Mouse (Mus musculus) forebrain, embryonic 13.5 days (tissue): ENCODE results near the gene Ttyh2. TPM values are rescaled to one million over a fixed set of nuclear protein-coding genes. Genes with fewer than 3 reads are reported as not detected.

ENCODE experiments used
- ATAC-seq: fragments of 200-750 bp; cut with Nextera tagmentation; 2 replicates; pipeline ENCODE4 v1.8.0; 2017
- H3K27ac ChIP-seq: fragments of 300-500 bp; sonication (generic); 2 replicates; pipeline ENCODE4 v1.5.1; 2015; ENCODE audit warnings: inconsistent platforms, mild to moderate bottlenecking, moderate library complexity
- H3K27me3 ChIP-seq: fragments of 300-500 bp; sonication (generic); 2 replicates; pipeline ENCODE4 v1.6.1; 2015; ENCODE audit warnings: mild to moderate bottlenecking, inconsistent platforms
- H3K36me3 ChIP-seq: fragments of 300-500 bp; sonication (generic); 2 replicates; pipeline ENCODE4 v1.6.1; 2015; ENCODE audit warnings: mild to moderate bottlenecking, inconsistent platforms; ENCODE audit not compliant: poor library complexity, severe bottlenecking
- H3K4me1 ChIP-seq: fragments of 300-500 bp; sonication (generic); 2 replicates; pipeline ENCODE4 v1.6.1; 2015; ENCODE audit warnings: inconsistent platforms
- H3K4me2 ChIP-seq: fragments of 300-500 bp; sonication (generic); 2 replicates; pipeline ENCODE4 v1.6.1; 2015; ENCODE audit warnings: inconsistent platforms, mild to moderate bottlenecking, moderate library complexity
- H3K4me3 ChIP-seq: fragments of 300-500 bp; sonication (generic); 2 replicates; pipeline ENCODE4 v1.5.1; 2015; ENCODE audit warnings: mild to moderate bottlenecking, inconsistent platforms
- H3K9ac ChIP-seq: fragments of 300-500 bp; sonication (generic); 2 replicates; pipeline ENCODE4 v1.6.1; 2015; ENCODE audit warnings: mild to moderate bottlenecking, inconsistent platforms
- H3K9me3 ChIP-seq: fragments of 300-500 bp; sonication (generic); replicated peaks from 2 replicates; pipeline ENCODE4 v1.6.1; 2016; ENCODE audit warnings: inconsistent platforms
- WGBS: fragments of 180-500 bp; shearing (Covaris S2); methylation state at CpG from one replicate; pipeline ENCODE4 v1.1.7; 2015; 5-methylcytosine and 5-hydroxymethylcytosine counted together
- polyA plus RNA-seq: library from polyadenylated mRNA; unstranded; fragments of >200 nt; fragmentation: Nextera tagmentation; extraction: Ambion mirVana; gene quantifications from 2 replicates; pipeline ENCODE4 v1.2.1, GENCODE M21; 2015

The Ttyh2 gene
- 21.6 and 22.3 TPM in 2 replicates for polyA plus RNA-seq

- Histone ChIP-seq H3K27me3 (peaks cover 6% of the 10 kb centered on the region), H3K4me2 (peak within 1 kb of the TSS; percentile 93), H3K9me3 (no peaks in the 10 kb centered on the region), H3K4me1 (peaks cover 34% of the 10 kb centered on the region), H3K36me3 (peaks cover 42% of the 10 kb centered on the region), H3K27ac (peak within 1 kb of the TSS; percentile 51), H3K4me3 (peak within 1 kb of the TSS; percentile 61), H3K9ac (peak within 1 kb of the TSS; percentile 81)
- peak; percentile 89 for ATAC-seq
- under 1% methylated on average over 40 of the region's 40 CpGs for WGBS
These were observed at the start of gene Ttyh2 for GRCm38 (mm10) chr11:114675341-114675825. TSS of gene Ttyh2 (plus strand) at chr11:114675431.

DNA sequence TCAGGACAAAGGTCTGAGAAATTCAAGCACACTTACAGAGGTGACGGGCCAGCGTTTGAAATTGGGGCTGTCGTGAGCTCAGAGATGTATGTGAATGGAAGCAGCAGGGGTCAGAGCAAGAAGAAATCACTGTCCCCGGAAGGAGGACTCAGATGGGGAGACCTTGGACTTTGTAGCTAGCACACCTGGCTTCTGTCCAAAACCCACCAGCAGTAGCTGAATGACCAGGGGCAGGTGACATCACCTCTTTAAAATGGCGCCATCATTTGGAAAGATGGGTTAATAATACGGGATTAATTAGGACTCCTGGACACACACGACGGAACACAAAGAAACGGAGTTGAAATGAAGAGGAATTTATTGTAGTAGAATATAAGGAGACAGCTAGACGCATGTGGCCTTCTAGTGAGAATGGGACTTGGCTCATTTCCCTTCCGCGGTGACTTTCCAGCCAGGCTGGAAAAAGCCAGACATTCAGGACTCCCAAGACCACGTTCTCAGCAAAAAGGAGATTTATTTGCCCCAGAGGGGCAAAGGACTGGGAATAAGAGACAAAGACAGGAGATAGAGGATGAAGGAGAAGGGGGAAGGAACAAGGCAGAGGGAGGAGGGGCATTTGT is 49.0 kb upstream of the Ttyh2 start:
- no peak for ATAC-seq
- 37% methylated on average over 13 of the region's 13 CpGs for WGBS
- no peak overlapping the region for H3K9ac ChIP-seq

DNA sequence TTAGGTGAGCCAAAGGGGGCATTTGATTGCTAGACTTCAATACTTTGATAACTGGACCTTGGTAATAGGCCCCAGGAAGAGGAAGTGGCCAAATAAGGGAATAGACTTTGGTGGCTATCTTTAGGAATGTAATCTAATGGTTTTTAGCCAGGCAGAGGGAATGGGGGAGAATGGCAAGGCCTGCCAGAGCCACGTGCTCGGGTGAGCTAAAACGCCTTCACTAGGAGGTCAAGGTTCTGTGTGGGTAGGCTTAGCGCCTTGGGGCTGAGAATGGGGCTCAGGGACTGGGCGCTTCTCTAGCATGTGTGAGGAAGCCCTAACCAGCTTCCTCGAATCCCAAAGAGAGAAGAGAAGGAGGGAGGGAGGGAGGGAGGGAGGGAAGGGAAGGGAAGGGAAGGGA is 48.2 kb upstream of the Ttyh2 start:
- Histone ChIP-seq H3K4me3 (no peak overlapping the region), H3K9me3 (peaks cover 6% of the 10 kb centered on the region), H3K9ac (no peak overlapping the region), H3K4me1 (peaks cover 7% of the 10 kb centered on the region), H3K27me3 (no peaks in the 10 kb centered on the region), H3K27ac (no peak overlapping the region), H3K36me3 (no peaks in the 10 kb centered on the region), H3K4me2 (no peak overlapping the region)
- no peak for ATAC-seq
- WGBS, result 76% methylated on average over 6 of the region's 6 CpGs

More for the DNA sequence above, 49.0 kb upstream of the Ttyh2 start:
- no peak overlapping the region for H3K4me3 ChIP-seq
- no peak overlapping the region for H3K4me2 ChIP-seq
- peaks cover 6% of the 10 kb centered on the region for H3K9me3 ChIP-seq
- no peak overlapping the region for H3K27ac ChIP-seq
- H3K4me1 ChIP-seq, result peaks cover 7% of the 10 kb centered on the region
- H3K36me3 ChIP-seq, result no peaks in the 10 kb centered on the region
- H3K27me3 ChIP-seq, result no peaks in the 10 kb centered on the region

DNA sequence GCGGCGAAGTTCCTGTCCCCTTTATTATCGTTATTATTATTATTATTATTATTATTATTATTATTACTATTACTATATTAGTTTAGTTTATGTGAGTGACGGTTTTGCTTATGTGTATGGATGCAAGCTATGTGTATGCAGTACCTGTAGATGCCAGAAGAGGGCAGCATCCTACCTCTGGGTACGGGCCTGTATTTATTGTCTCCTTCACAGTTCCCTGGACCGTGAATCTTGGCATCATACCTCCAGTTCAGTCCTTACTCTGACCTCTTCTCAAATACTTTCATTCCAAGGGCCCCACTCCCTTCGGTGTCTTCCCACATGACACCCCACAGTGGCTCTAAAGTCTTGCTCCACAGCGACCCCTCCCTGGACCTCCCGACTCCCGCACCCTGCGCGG is 47.2 kb upstream of the Ttyh2 start:
- Histone ChIP-seq H3K36me3 (no peaks in the 10 kb centered on the region), H3K27ac (no peak overlapping the region), H3K9ac (no peak overlapping the region), H3K4me3 (no peak overlapping the region), H3K4me1 (peaks cover 7% of the 10 kb centered on the region), H3K9me3 (peaks cover 6% of the 10 kb centered on the region), H3K4me2 (no peak overlapping the region), H3K27me3 (no peaks in the 10 kb centered on the region)
- no peak for ATAC-seq
- WGBS, result 80% methylated on average over 12 of the region's 12 CpGs

DNA sequence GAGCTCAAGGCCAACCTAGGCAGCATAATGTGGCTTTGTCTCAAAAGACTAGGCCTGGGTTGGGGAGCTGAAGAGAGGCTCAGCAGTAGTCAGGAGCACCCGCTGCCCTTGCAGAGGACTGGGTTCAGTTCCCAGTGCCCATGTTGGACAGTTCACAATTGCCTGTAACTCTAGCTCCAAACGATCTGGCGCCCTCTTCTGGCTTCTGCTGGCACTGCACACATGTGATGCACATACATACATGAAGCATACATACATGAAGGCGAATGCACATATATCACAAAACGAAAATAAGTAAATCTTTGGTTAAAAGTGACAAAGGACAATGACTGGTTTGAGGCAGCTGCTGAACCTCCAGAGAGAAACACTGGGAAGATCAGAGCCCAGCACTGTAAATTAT is 45.2 kb upstream of the Ttyh2 start:
- Histone ChIP-seq H3K4me2 (no peak overlapping the region), H3K27me3 (0 out of 2 replicates have a peak, but pooled peaks cover under 1% of the 10 kb centered on the region), H3K4me3 (no peak overlapping the region), H3K9me3 (peaks cover 6% of the 10 kb centered on the region), H3K27ac (no peak overlapping the region), H3K36me3 (no peaks in the 10 kb centered on the region), H3K9ac (no peak overlapping the region), H3K4me1 (peaks cover 7% of the 10 kb centered on the region)
- WGBS, result 84% methylated on average over 5 of the region's 5 CpGs
- no peak for ATAC-seq

DNA sequence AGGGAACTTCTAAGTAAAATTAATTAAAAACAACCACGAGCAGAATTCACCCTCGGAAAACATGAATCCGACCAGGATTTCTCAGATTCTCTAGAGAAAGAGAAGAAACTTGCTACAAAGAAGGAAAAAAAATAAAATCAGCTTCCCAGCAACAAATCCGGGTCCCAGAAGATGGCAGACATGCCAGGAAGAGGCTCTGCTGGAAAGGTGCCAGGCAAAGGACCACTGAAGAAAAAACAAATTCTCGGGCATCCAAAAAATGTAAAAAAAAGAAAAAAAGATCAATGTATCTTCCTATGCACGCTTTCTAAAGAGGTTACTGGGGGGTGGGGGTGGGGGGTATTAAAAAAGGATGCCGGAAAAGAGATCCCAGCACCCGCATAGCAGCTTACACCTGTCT is 43.0 kb upstream of the Ttyh2 start:
- Histone ChIP-seq H3K27ac (no peak overlapping the region), H3K4me3 (no peak overlapping the region), H3K27me3 (peaks cover 10% of the 10 kb centered on the region; the same call in 1 of the 2 replicates), H3K9ac (no peak overlapping the region), H3K9me3 (peaks cover 6% of the 10 kb centered on the region), H3K4me1 (peaks cover 13% of the 10 kb centered on the region), H3K4me2 (no peak overlapping the region), H3K36me3 (no peaks in the 10 kb centered on the region)
- ATAC-seq, result no peak
- WGBS, result 68% methylated on average over 8 of the region's 8 CpGs

DNA sequence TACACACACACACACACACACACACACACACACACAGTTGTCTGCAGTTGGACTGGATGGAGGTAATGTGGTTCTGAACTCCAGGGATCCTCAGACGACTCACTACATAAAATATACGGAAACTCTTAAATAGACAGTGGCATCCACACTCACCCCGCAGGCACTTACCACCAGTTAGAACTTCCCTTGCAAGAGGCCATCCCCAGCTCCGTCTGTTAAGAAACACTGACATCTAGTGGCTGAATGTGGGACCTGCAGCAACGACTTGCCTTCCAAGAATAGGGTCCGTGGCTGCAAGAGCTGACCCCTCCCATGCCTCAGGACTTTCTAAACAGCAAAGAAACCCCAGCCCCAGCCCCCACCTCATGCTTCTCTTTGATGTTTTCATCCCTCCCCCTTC is 38.9 kb upstream of the Ttyh2 start:
- Histone ChIP-seq H3K27ac (0 out of 2 replicates have a peak overlapping the region, but pooled peaks have one; percentile 25), H3K9me3 (no peaks in the 10 kb centered on the region), H3K27me3 (peaks cover 35% of the 10 kb centered on the region), H3K4me1 (peaks cover 32% of the 10 kb centered on the region), H3K9ac (no peak overlapping the region), H3K4me2 (peak overlapping the region; percentile 42), H3K4me3 (no peak overlapping the region), H3K36me3 (no peaks in the 10 kb centered on the region)
- WGBS, result 0% methylated on average over 6 of the region's 6 CpGs
- ATAC-seq, result peak; percentile 83

- Histone ChIP-seq H3K9me3 (no peaks in the 10 kb centered on the region), H3K9ac (no peak overlapping the region), H3K4me2 (peak overlapping the region; percentile 42), H3K27ac (peak overlapping the region; percentile 25; the same call in 1 of the 2 replicates), H3K4me1 (peaks cover 33% of the 10 kb centered on the region), H3K4me3 (no peak overlapping the region), H3K27me3 (peaks cover 35% of the 10 kb centered on the region), H3K36me3 (no peaks in the 10 kb centered on the region)
- ATAC-seq, result peak; percentile 39
- 54% methylated on average over 34 of the region's 35 CpGs for WGBS
These were observed 38.3 kb upstream of the Ttyh2 start for GRCm38 (mm10) chr11:114636727-114637505.

DNA sequence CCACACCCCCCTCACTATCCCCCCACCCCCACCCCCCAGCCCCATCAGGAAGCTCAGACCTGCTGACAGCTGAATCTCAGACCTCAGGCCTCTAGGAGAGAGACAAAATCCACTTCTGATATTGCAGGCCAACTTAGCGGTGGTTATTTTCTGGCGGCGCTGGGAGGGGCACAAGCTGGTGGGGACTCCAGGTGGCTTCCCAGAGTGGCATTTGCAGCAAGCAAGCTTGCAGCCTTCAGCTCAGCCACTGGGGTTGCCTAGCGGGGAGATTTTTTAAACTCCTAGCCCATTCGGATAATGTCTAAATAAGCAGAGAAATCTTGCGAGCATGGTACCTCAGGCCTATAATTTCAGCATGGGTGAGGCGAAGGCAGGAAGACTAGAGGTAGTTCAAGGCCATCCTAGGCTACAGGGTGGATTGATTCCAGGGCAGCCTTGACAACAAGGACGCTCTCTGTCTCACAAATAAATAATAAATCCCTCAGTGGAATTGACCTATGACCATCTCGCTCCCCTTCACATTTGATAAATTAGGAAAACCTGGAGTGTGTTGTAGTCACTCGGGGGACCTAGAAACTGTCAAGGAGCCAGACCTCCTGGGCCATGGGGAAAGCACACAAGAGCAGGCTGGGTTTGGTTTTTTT is 36.5 kb upstream of the Ttyh2 start:
- no peak overlapping the region for H3K27ac ChIP-seq
- no peak for ATAC-seq
- no peak overlapping the region for H3K9ac ChIP-seq
- H3K4me3 ChIP-seq, result no peak overlapping the region
- 71% methylated on average over 10 of the region's 10 CpGs for WGBS
- no peak overlapping the region for H3K4me2 ChIP-seq
- H3K9me3 ChIP-seq, result no peaks in the 10 kb centered on the region
- H3K4me1 ChIP-seq, result peaks cover 37% of the 10 kb centered on the region
- no peaks in the 10 kb centered on the region for H3K36me3 ChIP-seq
- H3K27me3 ChIP-seq, result peaks cover 35% of the 10 kb centered on the region

- H3K4me2 ChIP-seq, result 0 out of 2 replicates have a peak overlapping the region, but pooled peaks have one; percentile 22
- no peaks in the 10 kb centered on the region for H3K36me3 ChIP-seq
- H3K4me3 ChIP-seq, result no peak overlapping the region
- no peak overlapping the region for H3K27ac ChIP-seq
- peaks cover 37% of the 10 kb centered on the region for H3K4me1 ChIP-seq
- H3K9me3 ChIP-seq, result no peaks in the 10 kb centered on the region
- peaks cover 35% of the 10 kb centered on the region for H3K27me3 ChIP-seq
- ATAC-seq, result no peak
- 6% methylated on average over 19 of the region's 19 CpGs for WGBS
- H3K9ac ChIP-seq, result no peak overlapping the region
These were observed 35.5 kb upstream of the Ttyh2 start for GRCm38 (mm10) chr11:114639681-114640103.

DNA sequence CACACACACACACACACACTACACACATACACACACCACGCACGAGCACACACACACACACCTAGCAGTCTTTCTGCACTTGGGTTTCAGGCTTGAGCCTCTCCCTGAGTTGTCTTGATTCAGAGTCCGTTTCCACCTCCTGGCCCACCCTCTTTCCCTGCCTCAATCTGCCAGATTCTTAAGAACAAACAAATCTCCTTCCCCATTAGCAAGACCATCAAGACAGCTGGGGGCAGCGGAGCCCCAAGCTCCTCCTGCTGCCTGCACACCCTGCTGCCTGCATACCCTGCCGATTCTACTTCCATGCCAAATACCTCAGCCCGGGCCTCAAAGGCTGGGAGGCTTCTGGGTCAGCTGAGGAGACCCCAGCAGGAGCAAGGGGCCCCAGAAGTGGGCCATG is 34.6 kb upstream of the Ttyh2 start:
- ATAC-seq, result no peak
- H3K27me3 ChIP-seq, result peaks cover 28% of the 10 kb centered on the region
- no peaks in the 10 kb centered on the region for H3K9me3 ChIP-seq
- no peak overlapping the region for H3K9ac ChIP-seq
- no peak overlapping the region for H3K4me3 ChIP-seq
- H3K4me2 ChIP-seq, result no peak overlapping the region
- H3K36me3 ChIP-seq, result no peaks in the 10 kb centered on the region
- H3K27ac ChIP-seq, result no peak overlapping the region
- peaks cover 37% of the 10 kb centered on the region for H3K4me1 ChIP-seq
- 40% methylated on average over 6 of the region's 6 CpGs for WGBS

DNA sequence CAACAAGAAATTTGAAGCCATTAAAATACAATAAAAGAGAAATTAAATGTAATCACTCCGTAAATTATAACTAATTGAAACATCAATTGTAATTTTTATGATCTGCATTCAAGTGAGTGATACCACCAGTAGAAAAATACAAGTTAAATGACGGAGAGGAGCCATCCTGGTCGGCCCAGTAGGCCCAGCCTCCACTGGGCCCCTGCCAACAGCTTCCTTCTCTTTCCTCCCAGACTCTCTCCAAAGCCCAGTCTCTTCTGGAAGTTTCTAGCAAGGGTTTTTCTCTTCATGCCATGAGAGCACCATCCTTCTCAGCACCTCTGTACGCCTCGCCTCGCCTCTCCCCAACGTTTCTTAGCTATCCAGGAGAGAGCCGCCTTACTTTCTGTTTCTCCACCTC is 34.1 kb upstream of the Ttyh2 start:
- ATAC-seq, result no peak
- Histone ChIP-seq H3K36me3 (no peaks in the 10 kb centered on the region), H3K27me3 (peaks cover 28% of the 10 kb centered on the region), H3K4me1 (peaks cover 33% of the 10 kb centered on the region), H3K4me3 (no peak overlapping the region), H3K4me2 (no peak overlapping the region), H3K9ac (no peak overlapping the region), H3K9me3 (no peaks in the 10 kb centered on the region), H3K27ac (no peak overlapping the region)
- WGBS, result 91% methylated on average over 8 of the region's 8 CpGs
